In genomic region chr5:102070414-102070768, GRCm38 (mm10) we compare ENCODE assay signal across 8 mouse cellular contexts. TPM values are rescaled to one million over a fixed set of nuclear protein-coding genes. Genes with fewer than 3 reads are reported as not detected.
DNase-seq lines count a peak whose midpoint lies in the region; ATAC-seq and TF ChIP-seq lines count a peak whose summit lies in the region.

No protein-coding gene starts in this region.

- peaks cover 41% of the 10 kb centered on the region for H3K79me2 ChIP-seq in C2C12 (ENCODE audit: control insufficient read depth, insufficient read depth)

- DNase-seq in adrenal gland, adult 2 months = peak; percentile 52
- DNase-seq in adrenal gland, postnatal 4 days (ENCODE audit: low spot score in 2 of 2) = no peak
- no peak for DNase-seq in forebrain, embryonic 14.5 days (ENCODE audit: low spot score)
- DNase-seq in ovary, postnatal 10 days (ENCODE audit: low spot score) = no peak
- DNase-seq in layer of hippocampus, postnatal 25 days (ENCODE audit: extremely low spot score in 1 of 2, low spot score in 1 of 2) = no peak

- no peaks in the 10 kb centered on the region for H3K9me3 ChIP-seq in forebrain, embryonic 14.5 days (replicated peaks; ENCODE audit: control insufficient read depth, low read length)
- no peaks in the 10 kb centered on the region for H3K9me3 ChIP-seq in intestine, embryonic 16.5 days (ENCODE audit: control insufficient read depth, low read length)
- no peaks in the 10 kb centered on the region for H3K9me3 ChIP-seq in megakaryocyte, embryonic 14.5 days

- H3K4me2 ChIP-seq in forebrain, embryonic 14.5 days (ENCODE audit: low read length) = peak overlapping the region; percentile 64
- peak overlapping the region; percentile 85 for H3K4me2 ChIP-seq in intestine, embryonic 16.5 days (ENCODE audit: low read depth, low read length)

- peak overlapping the region; percentile 49 for H3K4me3 ChIP-seq in C2C12 (ENCODE audit: insufficient read depth, poor library complexity, severe bottlenecking)
- H3K4me3 ChIP-seq in forebrain, embryonic 14.5 days (ENCODE audit: low read depth, low read length) = peak overlapping the region; percentile 87
- H3K4me3 ChIP-seq in intestine, embryonic 16.5 days (ENCODE audit: low read length) = peak overlapping the region; percentile 92
- H3K4me3 ChIP-seq in megakaryocyte, embryonic 14.5 days (replicated peaks) = peak overlapping the region; percentile 97

- H3K9ac ChIP-seq in forebrain, embryonic 14.5 days (ENCODE audit: low read length) = peak overlapping the region; percentile 98
- H3K9ac ChIP-seq in intestine, embryonic 16.5 days (ENCODE audit: low read depth, low read length) = peak overlapping the region; percentile 96

- H3K27ac ChIP-seq in forebrain, embryonic 14.5 days (ENCODE audit: low read depth, low read length) = peak overlapping the region; percentile 98
- peak overlapping the region; percentile 91 for H3K27ac ChIP-seq in intestine, embryonic 16.5 days (ENCODE audit: low read length)

- H3K27me3 ChIP-seq in C2C12 (ENCODE audit: control insufficient read depth, insufficient read depth, insufficient read length) = no peaks in the 10 kb centered on the region
- H3K27me3 ChIP-seq in forebrain, embryonic 14.5 days (replicated peaks; ENCODE audit: control insufficient read depth, insufficient read depth, low read length) = no peaks in the 10 kb centered on the region
- no peaks in the 10 kb centered on the region for H3K27me3 ChIP-seq in intestine, embryonic 16.5 days (replicated peaks; ENCODE audit: control insufficient read depth, insufficient read depth, low read length)
- peaks cover 1% of the 10 kb centered on the region for H3K27me3 ChIP-seq in megakaryocyte, embryonic 14.5 days (replicated peaks)

- ATAC-seq in forebrain, embryonic 14.5 days = no peak
- ATAC-seq in intestine, embryonic 16.5 days = 0 out of 2 replicates have a peak, but pooled peaks have one; percentile 4

- 15% methylated on average over 6 of the region's 6 CpGs for WGBS in forebrain, embryonic 14.5 days
- WGBS in intestine, embryonic 16.5 days = 23% methylated on average over 6 of the region's 6 CpGs

- no peak for TF ChIP-seq CTCF in C2C12 (IDR thresholded peaks at IDR 0.05; ENCODE audit: control insufficient read depth, insufficient read depth, insufficient read length)

- H3K36me3 ChIP-seq in C2C12 (ENCODE audit: control insufficient read depth, insufficient read depth) = peaks cover 7% of the 10 kb centered on the region
- H3K36me3 ChIP-seq in forebrain, embryonic 14.5 days (ENCODE audit: control insufficient read depth, insufficient read depth, low read length) = peaks cover 9% of the 10 kb centered on the region; the same call in 1 of the 2 replicates
- no peaks in the 10 kb centered on the region for H3K36me3 ChIP-seq in intestine, embryonic 16.5 days (ENCODE audit: control insufficient read depth, insufficient read depth, low read length)
- peaks cover 15% of the 10 kb centered on the region for H3K36me3 ChIP-seq in megakaryocyte, embryonic 14.5 days (replicated peaks; ENCODE audit: low read length)

- H3K4me1 ChIP-seq in forebrain, embryonic 14.5 days (ENCODE audit: control insufficient read depth, insufficient read depth, low read length) = peaks cover 18% of the 10 kb centered on the region
- peaks cover 11% of the 10 kb centered on the region for H3K4me1 ChIP-seq in intestine, embryonic 16.5 days (ENCODE audit: control insufficient read depth, insufficient read depth, low read length)
- H3K4me1 ChIP-seq in megakaryocyte, embryonic 14.5 days = peaks cover 47% of the 10 kb centered on the region

- peaks cover 37% of the 10 kb centered on the region for H3K79me3 ChIP-seq in C2C12 (ENCODE audit: low read depth)

- H3ac ChIP-seq in C2C12 (ENCODE audit: control insufficient read depth, insufficient read length, low read depth) = peak overlapping the region; percentile 92

TF ChIP-seq in C2C12, 6 proteins besides CTCF, POLR2A, EP300 and RAD21:
- no peak for TF ChIP-seq CEBPB (IDR thresholded peaks at IDR 0.05; ENCODE audit: low read depth)
- TF ChIP-seq FOSL1 (IDR thresholded peaks at IDR 0.05; ENCODE audit: insufficient read depth, low read length, poor library complexity, severe bottlenecking) = no peak
- no peak for TF ChIP-seq MYOG (IDR thresholded peaks at IDR 0.05; ENCODE audit: control insufficient read depth, extremely low read depth, insufficient read length)
- TF ChIP-seq MYOD1 (IDR thresholded peaks at IDR 0.05; ENCODE audit: control insufficient read depth, insufficient read length, low read depth) = no peak
- no peak for TF ChIP-seq USF1 (IDR thresholded peaks at IDR 0.05; ENCODE audit: low read depth)
- no peak for TF ChIP-seq MAX (IDR thresholded peaks at IDR 0.05)

RNA-seq across cellular contexts. Expression of gene Wdfy3, which starts 0.7 kb away (rescaled TPM):
- total RNA-seq in adrenal gland, adult 2 months (2021) = 10 to 100 TPM; 34.8 to 42.0 TPM
- polyA plus RNA-seq in adrenal gland, adult 2 months (2012; rRNA removed) = 22.5 and 25.1 TPM in 2 replicates
- total RNA-seq in adrenal gland, postnatal 4 days (2021) = 10 to 100 TPM; 52.6 to 58.6 TPM
- 10.7 TPM for polyA plus RNA-seq in C2C12 (2012; fragmentation: generic; extraction: Trizol)
- polyA plus RNA-seq in forebrain, embryonic 14.5 days (2014; fragmentation: Nextera tagmentation; extraction: Ambion mirVana) = 15.3 and 22.6 TPM in 2 replicates
- polyA plus RNA-seq in intestine, embryonic 16.5 days (2015; fragmentation: Nextera tagmentation; extraction: Ambion mirVana) = 7.5 and 9.0 TPM in 2 replicates
- 4.3 and 4.7 TPM in 2 replicates for polyA plus RNA-seq in megakaryocyte, embryonic 14.5 days (2012; ENCODE audit: insufficient read depth, low replicate concordance)
- total RNA-seq in layer of hippocampus, postnatal 25 days (2021) = 100 to 1,000 TPM; 109 to 127 TPM
